Comparison of ENCODE assay signal across 9 mouse cellular contexts in the genomic region with DNA sequence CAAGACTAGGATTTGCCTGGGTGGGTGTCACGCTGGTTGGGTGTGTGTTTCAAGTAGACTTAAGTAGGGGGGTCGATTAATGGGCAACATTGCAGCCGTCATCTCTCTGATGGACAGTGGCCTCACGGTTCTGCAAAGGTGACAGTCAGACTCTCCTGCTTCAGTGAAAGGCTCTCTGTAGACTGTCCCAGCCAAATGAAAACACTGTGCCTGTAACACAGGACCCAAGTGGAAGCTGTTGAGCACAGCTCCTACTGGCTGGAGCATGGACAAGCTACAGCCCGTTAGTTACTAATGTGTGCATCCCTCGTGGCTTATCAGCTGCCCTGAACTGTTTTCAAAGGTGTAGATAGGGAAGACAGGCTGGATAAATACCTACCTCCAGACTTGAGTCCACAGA. TPM values are rescaled to one million over a fixed set of nuclear protein-coding genes. Genes with fewer than 3 reads are reported as not detected.
A peak's percentile ranks its signal among the peaks of the same experiment; 100 is the strongest.
DNase-seq lines count a peak whose midpoint lies in the region; ATAC-seq lines count a peak whose summit lies in the region.
"Had no signal": no experiment of that assay in that cellular context is flagged by ENCODE, and none has a peak within 500 bp of the region (broad histone marks: within the 10 kb centered on the region; RNA-seq: fewer than 3 reads in every experiment).

No protein-coding gene starts in this region.

- DNase-seq in limb, embryonic 11.5 days (ENCODE audit: low spot score), result no peak
- DNase-seq in limb, embryonic 10.5 days (ENCODE audit: low spot score), result no peak
- no peak for DNase-seq in forebrain, embryonic 11.5 days (ENCODE audit: low spot score)
- DNase-seq in right cerebral cortex, adult 18-20 months, result no peak
- DNase-seq in gastrocnemius, postnatal 14 days, result no peak
- no peak for DNase-seq in testis, postnatal 14 days (ENCODE audit: low spot score)

- WGBS in limb, embryonic 11.5 days, result 64% methylated on average over 6 of the region's 6 CpGs
- WGBS in limb, embryonic 10.5 days, result 66% methylated on average over 6 of the region's 6 CpGs
- 68% methylated on average over 6 of the region's 6 CpGs for WGBS in forebrain, embryonic 11.5 days
- 49% methylated on average over 6 of the region's 6 CpGs for WGBS in hindbrain, embryonic 12.5 days
- WGBS in neural tube, embryonic 12.5 days, result 46% methylated on average over 6 of the region's 6 CpGs

- H3K9me3 ChIP-seq in limb, embryonic 11.5 days (ENCODE audit: control insufficient read depth, low read length), result no peaks in the 10 kb centered on the region
- H3K9me3 ChIP-seq in limb, embryonic 10.5 days (replicated peaks), result no peaks in the 10 kb centered on the region
- H3K9me3 ChIP-seq in forebrain, embryonic 11.5 days (ENCODE audit: control insufficient read depth, low read length), result no peaks in the 10 kb centered on the region
- no peaks in the 10 kb centered on the region for H3K9me3 ChIP-seq in hindbrain, embryonic 12.5 days (replicated peaks)
- no peaks in the 10 kb centered on the region for H3K9me3 ChIP-seq in neural tube, embryonic 12.5 days

- intact Hi-C loops in gastrocnemius, postnatal 14 days (cut with DNase I; ENCODE audit: low total_unique reads), result loop anchor here (10.0 kb wide), 1 partner anchor 378 kb away; no protein-coding TSS in a partner anchor

- no peaks in the 10 kb centered on the region for H3K36me3 ChIP-seq in limb, embryonic 11.5 days (ENCODE audit: control insufficient read depth, insufficient read depth, low read length)
- peaks cover 2% of the 10 kb centered on the region for H3K36me3 ChIP-seq in limb, embryonic 10.5 days
- H3K36me3 ChIP-seq in forebrain, embryonic 11.5 days (ENCODE audit: control insufficient read depth, insufficient read depth, low read length), result no peaks in the 10 kb centered on the region
- H3K36me3 ChIP-seq in hindbrain, embryonic 12.5 days, result no peaks in the 10 kb centered on the region
- H3K36me3 ChIP-seq in neural tube, embryonic 12.5 days, result peaks cover 16% of the 10 kb centered on the region

- 0 out of 2 replicates have a peak, but pooled peaks cover 2% of the 10 kb centered on the region for H3K27me3 ChIP-seq in limb, embryonic 11.5 days (ENCODE audit: control insufficient read depth, insufficient read depth, low read length)
- peaks cover 33% of the 10 kb centered on the region for H3K27me3 ChIP-seq in limb, embryonic 10.5 days (ENCODE audit: low read depth, poor library complexity, severe bottlenecking)
- H3K27me3 ChIP-seq in forebrain, embryonic 11.5 days (ENCODE audit: control insufficient read depth, insufficient read depth, low read length), result peaks cover 3% of the 10 kb centered on the region; the same call in 1 of the 2 replicates
- H3K27me3 ChIP-seq in hindbrain, embryonic 12.5 days, result peaks cover 11% of the 10 kb centered on the region
- no peaks in the 10 kb centered on the region for H3K27me3 ChIP-seq in neural tube, embryonic 12.5 days (replicated peaks)

- ATAC-seq in limb, embryonic 11.5 days (ENCODE audit: insufficient number of reproducible peaks, low FRiP score, low TSS enrichment, low read depth), result no peak
- no peak for ATAC-seq in forebrain, embryonic 11.5 days (replicated peaks; ENCODE audit: low FRiP score)
- no peak for ATAC-seq in hindbrain, embryonic 12.5 days (ENCODE audit: low FRiP score)
- ATAC-seq in neural tube, embryonic 12.5 days (ENCODE audit: low FRiP score, low read depth), result no peak

- H3K4me2 ChIP-seq in limb, embryonic 11.5 days (ENCODE audit: low read depth, severe bottlenecking), result peak overlapping the region; percentile 65; the same call in 1 of the 2 replicates
- peak overlapping the region; percentile 64 for H3K4me2 ChIP-seq in forebrain, embryonic 11.5 days (ENCODE audit: low read depth, low read length, severe bottlenecking)
- H3K4me2 ChIP-seq in hindbrain, embryonic 12.5 days (replicated peaks), result peak overlapping the region; percentile 58
- peak overlapping the region; percentile 68 for H3K4me2 ChIP-seq in neural tube, embryonic 12.5 days (replicated peaks)

- no peak overlapping the region for H3K9ac ChIP-seq in limb, embryonic 11.5 days (ENCODE audit: low read length)
- peak overlapping the region; percentile 20; the same call in 1 of the 2 replicates for H3K9ac ChIP-seq in forebrain, embryonic 11.5 days (ENCODE audit: low read length)
- 0 out of 2 replicates have a peak overlapping the region, but pooled peaks have one; percentile 32 for H3K9ac ChIP-seq in hindbrain, embryonic 12.5 days
- peak overlapping the region; percentile 71 for H3K9ac ChIP-seq in neural tube, embryonic 12.5 days

- peaks cover 17% of the 10 kb centered on the region for H3K4me1 ChIP-seq in limb, embryonic 11.5 days (ENCODE audit: control insufficient read depth, insufficient read depth, low read length)
- peaks cover 57% of the 10 kb centered on the region for H3K4me1 ChIP-seq in limb, embryonic 10.5 days
- H3K4me1 ChIP-seq in forebrain, embryonic 11.5 days (replicated peaks; ENCODE audit: control insufficient read depth, insufficient read depth, low read length), result peaks cover 42% of the 10 kb centered on the region
- peaks cover 89% of the 10 kb centered on the region for H3K4me1 ChIP-seq in hindbrain, embryonic 12.5 days
- H3K4me1 ChIP-seq in neural tube, embryonic 12.5 days, result peaks cover 71% of the 10 kb centered on the region

- H3K27ac ChIP-seq in limb, embryonic 11.5 days (replicated peaks; ENCODE audit: low read depth, low read length), result no peak overlapping the region
- no peak overlapping the region for H3K27ac ChIP-seq in limb, embryonic 10.5 days
- H3K27ac ChIP-seq in forebrain, embryonic 11.5 days (ENCODE audit: low read depth, low read length), result no peak overlapping the region
- H3K27ac ChIP-seq in hindbrain, embryonic 12.5 days, result peak overlapping the region; percentile 67
- H3K27ac ChIP-seq in neural tube, embryonic 12.5 days, result no peak overlapping the region

- H3K4me3 ChIP-seq in limb, embryonic 11.5 days (ENCODE audit: low read depth, low read length), result no peak overlapping the region
- H3K4me3 ChIP-seq in limb, embryonic 10.5 days, result no peak overlapping the region
- peak overlapping the region; percentile 64 for H3K4me3 ChIP-seq in forebrain, embryonic 11.5 days (ENCODE audit: low read depth, low read length)
- peak overlapping the region; percentile 56 for H3K4me3 ChIP-seq in hindbrain, embryonic 12.5 days
- peak overlapping the region; percentile 60 for H3K4me3 ChIP-seq in neural tube, embryonic 12.5 days

RNA-seq across cellular contexts. Expression of gene Ackr3, which starts 3.5 kb away (rescaled TPM):
- polyA plus RNA-seq in limb, embryonic 11.5 days (2014; fragmentation: Nextera tagmentation; extraction: Ambion mirVana), result 22.5 and 26.0 TPM in 2 replicates
- polyA plus RNA-seq in limb, embryonic 10.5 days (2016; fragmentation: Nextera tagmentation; extraction: Ambion mirVana), result 12.9 and 16.5 TPM in 2 replicates
- polyA plus RNA-seq in forebrain, embryonic 11.5 days (2014; fragmentation: Nextera tagmentation; extraction: Ambion mirVana), result 31.2 and 31.9 TPM in 2 replicates
- 26.9 and 27.6 TPM in 2 replicates for polyA plus RNA-seq in hindbrain, embryonic 12.5 days (2016; fragmentation: Nextera tagmentation; extraction: Ambion mirVana)
- polyA plus RNA-seq in neural tube, embryonic 12.5 days (2016; fragmentation: Nextera tagmentation; extraction: Ambion mirVana), result 34.0 and 38.0 TPM in 2 replicates
- 10 to 100 TPM; 14.1 to 16.2 TPM for total RNA-seq in gastrocnemius, postnatal 14 days (2021)
- total RNA-seq: megakaryocyte-erythroid progenitor cell, adult 5-6 weeks had no signal

RNA-seq across cellular contexts. Expression of gene Iqca, which starts 54.1 kb away (rescaled TPM):
- polyA plus RNA-seq in limb, embryonic 11.5 days (2014; fragmentation: Nextera tagmentation; extraction: Ambion mirVana), result 0.18 and 0.27 TPM in 2 replicates
- polyA plus RNA-seq in limb, embryonic 10.5 days (2016; fragmentation: Nextera tagmentation; extraction: Ambion mirVana), result not detected in 2 replicates
- 0.29 and 0.36 TPM in 2 replicates for polyA plus RNA-seq in forebrain, embryonic 11.5 days (2014; fragmentation: Nextera tagmentation; extraction: Ambion mirVana)
- 0.84 and 1.3 TPM in 2 replicates for polyA plus RNA-seq in hindbrain, embryonic 12.5 days (2016; fragmentation: Nextera tagmentation; extraction: Ambion mirVana)
- 0.13 TPM in 1 of 2 replicates, not detected in the other for polyA plus RNA-seq in neural tube, embryonic 12.5 days (2016; fragmentation: Nextera tagmentation; extraction: Ambion mirVana)
- under 1 TPM in 1 of 2 experiments, not detected in 1; 0.16 TPM for total RNA-seq in gastrocnemius, postnatal 14 days (2021)
- total RNA-seq: megakaryocyte-erythroid progenitor cell, adult 5-6 weeks had no signal

Comparison
In these comparisons a context has a peak if more than half of its experiments do, and no peak if none do; other contexts are left out.
1. H3K4me3 ChIP-seq: peak in forebrain, embryonic 11.5 days (single experiment), hindbrain, embryonic 12.5 days (single experiment) and neural tube, embryonic 12.5 days (single experiment); none in limb, embryonic 11.5 days (single experiment) and limb, embryonic 10.5 days (single experiment).
2. Peak in every context shown above with its lines, with median percentiles within 50 percentile points of each other: H3K4me2 ChIP-seq.